Mouse (Mus musculus): ENCODE measurements around the gene Egln3.

Egln3 gene

GRCm38 (mm10) chr12:54203656-54204045 is at the start of gene Egln3:
TSS of gene Egln3 (minus strand) at chr12:54203860.
- peak; percentile 72 for DNase-seq (ENCODE audit: low read depth)

- no peak for DNase-seq (ENCODE audit: low read depth)
Measured at GRCm38 (mm10) chr12:54253449-54253848, 49.8 kb upstream of the Egln3 start.

- DNase-seq (ENCODE audit: low read depth) = no peak
Measured at GRCm38 (mm10) chr12:54251942-54252400, 48.3 kb upstream of the Egln3 start.

- DNase-seq (ENCODE audit: low read depth) = no peak
Measured at GRCm38 (mm10) chr12:54247835-54248234, 44.2 kb upstream of the Egln3 start.

- DNase-seq (ENCODE audit: low read depth) = no peak
Measured at GRCm38 (mm10) chr12:54243158-54243557, 39.5 kb upstream of the Egln3 start.

- no peak for DNase-seq (ENCODE audit: low read depth)
Measured at GRCm38 (mm10) chr12:54241976-54242375, 38.3 kb upstream of the Egln3 start.

DNA sequence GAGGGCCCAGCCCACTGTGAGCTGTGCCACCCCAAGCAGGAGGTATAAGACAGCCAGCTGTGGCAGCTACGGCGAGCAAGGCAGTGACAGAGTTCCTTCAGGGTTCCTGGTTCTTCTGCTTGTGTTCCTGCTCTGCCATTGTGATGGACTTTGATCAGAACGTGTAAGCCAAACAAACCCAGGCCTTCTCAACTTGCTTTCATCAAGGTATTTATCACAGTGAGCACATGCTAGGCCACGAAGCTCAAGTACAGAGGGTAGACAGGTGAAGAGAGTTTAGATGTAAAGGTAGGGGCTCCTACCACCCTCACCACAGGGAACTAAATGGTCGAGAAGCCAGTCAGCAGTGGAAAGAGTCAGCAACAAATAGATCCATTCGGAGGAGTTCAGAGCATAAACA is 30.1 kb upstream of the Egln3 start:
- DNase-seq (ENCODE audit: low read depth) = no peak

DNA sequence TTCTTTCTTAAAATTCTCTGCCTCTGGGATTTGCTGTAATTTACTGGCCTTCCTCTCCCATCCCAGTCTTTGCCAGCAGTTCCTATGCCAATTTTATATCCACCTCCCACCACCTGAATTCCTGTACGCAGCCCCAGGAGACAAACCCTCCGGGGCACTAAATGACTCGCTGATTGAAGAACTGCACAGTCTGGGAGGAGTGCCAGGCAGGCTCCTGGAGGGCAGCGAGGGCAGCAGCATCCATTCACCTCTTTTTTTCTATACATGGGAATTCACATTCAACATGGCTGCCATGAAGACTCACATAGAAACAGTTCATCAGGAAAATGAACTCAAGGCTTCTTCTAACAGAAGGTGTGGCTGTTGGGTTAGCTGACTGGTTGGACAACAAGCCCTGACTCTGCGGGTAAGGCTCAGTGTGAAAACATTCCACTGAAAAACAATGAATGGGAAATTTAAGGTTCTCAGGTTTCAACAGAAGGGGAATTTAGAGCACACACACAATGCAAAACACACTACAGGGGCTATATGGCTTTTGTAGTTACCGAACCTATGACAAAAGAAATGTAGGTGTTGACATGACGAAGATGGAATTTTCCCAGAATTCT is 29.4 kb upstream of the Egln3 start:
- DNase-seq (ENCODE audit: low read depth) = no peak

DNA sequence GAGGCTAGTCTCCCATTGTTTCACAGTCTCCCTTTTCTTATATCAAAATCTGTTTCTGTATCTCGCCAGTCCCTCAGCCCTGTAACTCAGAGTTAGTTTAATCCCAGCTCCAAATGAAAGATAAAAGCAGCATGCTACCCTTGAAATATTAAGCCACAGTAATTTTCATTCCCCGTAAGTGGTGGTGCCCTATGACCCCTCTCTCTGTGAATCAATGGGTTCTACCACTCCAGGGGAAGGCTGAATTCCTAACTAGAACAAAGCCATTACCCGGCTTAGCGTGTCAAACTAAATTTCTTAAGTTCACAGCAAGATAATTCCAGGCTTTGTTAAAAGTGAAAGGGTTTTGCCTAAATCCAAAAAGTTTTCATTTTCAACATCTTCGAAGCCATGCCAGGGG is 28.8 kb upstream of the Egln3 start:
- no peak for DNase-seq (ENCODE audit: low read depth)

GRCm38 (mm10) chr12:54227551-54227950 is 23.9 kb upstream of the Egln3 start:
- no peak for DNase-seq (ENCODE audit: low read depth)

DNA sequence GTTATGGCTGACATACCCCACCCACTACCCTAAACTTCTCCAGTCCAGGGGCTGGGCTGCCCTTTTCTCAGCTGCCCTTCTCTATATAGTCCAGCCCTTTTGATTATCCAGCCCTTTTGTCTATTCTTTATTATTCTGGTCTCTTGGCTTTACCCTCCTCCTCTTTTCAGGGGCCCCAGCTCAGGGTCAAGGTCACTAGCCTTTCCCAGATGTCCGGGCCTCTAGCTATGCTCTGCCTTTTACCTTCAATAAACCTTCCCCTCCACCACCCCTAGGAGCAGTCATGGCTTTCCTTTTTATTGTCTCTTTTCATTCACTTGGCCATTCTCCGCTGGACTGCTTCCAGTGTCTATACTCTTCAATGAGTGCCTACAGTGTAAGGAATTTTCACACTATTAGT is 22.7 kb upstream of the Egln3 start:
- no peak for DNase-seq (ENCODE audit: low read depth)

GRCm38 (mm10) chr12:54225610-54226009 is 21.9 kb upstream of the Egln3 start:
- DNase-seq (ENCODE audit: low read depth) = no peak

DNA sequence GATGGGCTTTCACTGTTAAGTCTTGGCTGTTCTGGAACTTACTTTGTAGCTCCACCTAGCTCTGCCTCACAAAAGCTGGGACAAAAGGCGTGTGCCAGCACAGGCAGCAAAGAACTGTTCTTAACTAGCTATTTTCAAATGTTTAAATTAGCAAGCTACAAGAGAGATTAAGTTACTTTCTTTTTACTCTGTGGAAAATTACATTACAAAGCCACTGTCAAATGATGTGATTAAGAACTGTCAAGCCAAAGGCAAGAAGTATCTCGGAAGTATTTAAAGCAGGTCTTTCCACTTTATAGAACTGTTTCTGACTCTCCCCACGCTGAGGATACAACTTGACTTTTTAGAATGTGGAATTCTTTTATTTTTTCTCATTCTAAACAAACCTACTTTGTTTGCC is 21.4 kb upstream of the Egln3 start:
- no peak for DNase-seq (ENCODE audit: low read depth)

DNA sequence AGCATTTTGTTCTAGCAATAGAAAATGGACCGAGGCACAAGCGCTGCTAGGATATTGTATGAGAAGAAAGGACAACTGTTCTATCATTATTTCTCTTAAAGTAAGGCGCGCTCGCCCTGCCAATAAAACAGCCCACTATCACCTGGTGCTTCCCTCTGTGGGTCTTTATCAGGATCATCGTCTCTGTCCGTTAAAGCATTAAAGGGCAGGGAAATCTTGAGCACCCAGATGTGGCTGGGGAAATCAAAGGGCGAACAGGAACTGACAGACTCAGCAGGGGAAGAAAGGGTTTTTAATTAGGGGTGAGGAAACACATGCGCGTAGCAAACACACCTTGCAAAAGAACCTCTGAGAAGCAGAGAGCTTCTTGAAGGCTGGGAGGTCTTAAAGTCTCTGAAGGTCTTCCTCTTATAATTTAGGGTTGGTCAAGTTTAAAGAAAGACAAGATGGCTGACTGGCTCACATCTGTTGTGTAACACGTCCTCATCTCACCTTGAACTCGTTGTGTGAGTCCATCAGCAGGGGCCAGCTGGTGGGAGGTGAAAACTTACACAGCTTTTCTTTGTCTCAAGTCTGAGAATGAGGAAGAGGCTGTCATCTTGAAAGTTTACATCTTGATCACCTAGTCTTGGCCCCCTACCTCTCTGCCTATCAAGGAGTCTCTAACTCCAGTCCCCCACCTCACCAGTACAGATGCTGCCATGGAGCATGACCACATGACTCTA is 18.5 kb upstream of the Egln3 start:
- no peak for DNase-seq (ENCODE audit: low read depth)

- no peak for DNase-seq (ENCODE audit: low read depth)
Measured at GRCm38 (mm10) chr12:54216673-54217072, 13.0 kb upstream of the Egln3 start.

GRCm38 (mm10) chr12:54214426-54214825 is 10.8 kb upstream of the Egln3 start:
- DNase-seq (ENCODE audit: low read depth) = no peak

GRCm38 (mm10) chr12:54213871-54214270 is 10.2 kb upstream of the Egln3 start:
- no peak for DNase-seq (ENCODE audit: low read depth)

- no peak for DNase-seq (ENCODE audit: low read depth)
Measured at GRCm38 (mm10) chr12:54213230-54213629, 9.6 kb upstream of the Egln3 start.

GRCm38 (mm10) chr12:54209182-54209563 is 5.5 kb upstream of the Egln3 start:
- no peak for DNase-seq (ENCODE audit: low read depth)

GRCm38 (mm10) chr12:54208433-54209181 is 4.9 kb upstream of the Egln3 start:
- no peak for DNase-seq (ENCODE audit: low read depth)

GRCm38 (mm10) chr12:54205731-54206130 is 2.1 kb upstream of the Egln3 start:
- no peak for DNase-seq (ENCODE audit: low read depth)

DNA sequence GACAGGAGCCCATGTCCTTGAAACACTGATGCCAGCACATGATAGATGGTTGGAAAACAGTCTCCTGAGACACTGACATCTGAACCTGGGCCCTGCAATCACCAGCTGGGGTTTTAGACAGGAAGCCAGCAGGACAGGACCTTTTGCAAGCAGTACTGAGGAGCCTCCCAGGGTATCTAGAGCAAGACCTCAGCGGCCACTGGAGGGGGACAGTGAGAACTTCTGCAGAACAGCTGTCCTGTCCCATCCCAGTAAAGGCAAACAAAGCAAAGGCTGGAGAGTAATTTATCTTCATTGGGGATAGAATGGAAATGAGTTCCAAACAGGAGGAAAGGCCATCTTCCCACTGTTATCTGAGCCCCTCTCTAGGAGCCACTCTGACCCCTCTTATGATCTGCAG is 1.5 kb upstream of the Egln3 start:
- peak; percentile 31 for DNase-seq (ENCODE audit: low read depth)

Measured in naive thymus-derived CD4-positive, alpha-beta T cell, adult 2 months (primary cell).